Mouse (Mus musculus) lung, embryonic 15.5 days (tissue): ENCODE measurements at regions not wholly inside any gene's neighbourhood (a gene's known extent, or its start where the extent isn't known, plus 50 kb on each side); places are given as distances from the start of the nearest gene placed in this dataset.

Experiments
- ATAC-seq: fragments of 200-750 bp; cut with Nextera tagmentation; 2 replicates; pipeline ENCODE4 v1.8.0; 2017; ENCODE audit warnings: moderate number of reproducible peaks, borderline replicate concordance; ENCODE audit not compliant: low FRiP score, low TSS enrichment; ENCODE audit errors: extremely low read depth
- H3K27ac ChIP-seq: fragments of 300-500 bp; sonication (generic); 2 replicates; pipeline ENCODE4 v1.5.1; 2015; ENCODE audit warnings: moderate library complexity, mild to moderate bottlenecking, inconsistent platforms
- H3K27me3 ChIP-seq: fragments of 300-500 bp; sonication (generic); 2 replicates; pipeline ENCODE4 v1.6.1; 2015; ENCODE audit warnings: inconsistent platforms
- H3K36me3 ChIP-seq: fragments of 300-500 bp; sonication (generic); 2 replicates; pipeline ENCODE4 v1.6.1; 2015; ENCODE audit warnings: inconsistent platforms
- H3K4me1 ChIP-seq: fragments of 300-500 bp; sonication (generic); 2 replicates; pipeline ENCODE4 v1.6.1; 2015; ENCODE audit warnings: inconsistent platforms
- H3K4me2 ChIP-seq: fragments of 300-500 bp; sonication (generic); 2 replicates; pipeline ENCODE4 v1.6.1; 2015; ENCODE audit warnings: inconsistent platforms, mild to moderate bottlenecking, moderate library complexity
- H3K4me3 ChIP-seq: fragments of 300-500 bp; sonication (generic); 2 replicates; pipeline ENCODE4 v1.5.1; 2015; ENCODE audit warnings: mild to moderate bottlenecking, inconsistent platforms
- H3K9ac ChIP-seq: fragments of 300-500 bp; sonication (generic); 2 replicates; pipeline ENCODE4 v1.6.1; 2015; ENCODE audit warnings: inconsistent platforms
- H3K9me3 ChIP-seq: fragments of 300-500 bp; sonication (generic); 2 replicates; pipeline ENCODE4 v1.6.1; 2016; ENCODE audit warnings: inconsistent platforms
- WGBS: fragments of 180-500 bp; shearing (Covaris S2); methylation state at CpG from one replicate; pipeline ENCODE4 v1.1.7; 2015; 5-methylcytosine and 5-hydroxymethylcytosine counted together

DNA sequence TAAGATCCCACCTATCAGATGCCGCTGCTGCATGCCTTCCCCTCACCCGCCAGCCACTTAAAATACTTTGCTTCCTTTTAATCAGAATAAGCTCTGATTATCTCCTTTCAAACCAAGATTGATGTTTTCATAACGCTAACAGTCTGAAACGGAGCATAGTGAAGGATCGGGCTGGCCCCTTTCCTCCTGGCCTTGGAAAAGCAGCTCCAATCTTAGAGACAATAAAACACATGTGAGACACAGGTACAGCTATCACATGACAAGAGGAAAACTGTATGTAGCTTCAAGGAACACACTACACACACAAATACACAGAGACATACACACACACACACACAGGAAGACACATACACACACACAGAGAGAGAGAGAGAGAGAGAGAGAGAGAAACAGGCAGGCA, 165.3 kb upstream of the Rnf32 start:
- Histone ChIP-seq H3K4me2 (no peak overlapping the region), H3K27ac (no peak overlapping the region), H3K4me3 (no peak overlapping the region), H3K9me3 (no peaks in the 10 kb centered on the region), H3K9ac (no peak overlapping the region), H3K4me1 (no peaks in the 10 kb centered on the region), H3K27me3 (no peaks in the 10 kb centered on the region), H3K36me3 (no peaks in the 10 kb centered on the region)
- ATAC-seq = no peak
- 4% methylated on average over 5 of the region's 5 CpGs for WGBS

DNA sequence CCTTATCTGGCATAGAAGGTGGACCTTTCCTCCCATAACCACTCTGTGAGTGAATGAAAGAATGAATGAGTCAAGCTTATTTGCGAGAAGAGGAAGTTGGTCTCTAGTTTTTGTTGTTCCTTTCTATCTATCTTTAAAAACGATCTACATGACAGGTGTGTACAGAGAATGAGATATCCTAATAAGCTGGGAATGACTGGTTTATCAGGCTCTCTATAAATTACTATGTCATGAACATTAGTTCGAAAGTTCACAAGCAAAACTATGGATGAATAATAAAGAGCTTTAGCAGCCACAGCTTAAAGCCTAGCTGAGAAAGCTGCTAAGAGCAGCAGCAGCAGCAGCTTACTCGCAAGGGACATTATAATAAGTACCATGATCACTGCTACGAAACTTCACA, 165.8 kb upstream of the Rnf32 start:
- WGBS = 32% methylated on average over 5 of the region's 5 CpGs
- Histone ChIP-seq H3K27me3 (no peaks in the 10 kb centered on the region), H3K9ac (no peak overlapping the region), H3K4me1 (no peaks in the 10 kb centered on the region), H3K9me3 (no peaks in the 10 kb centered on the region), H3K36me3 (no peaks in the 10 kb centered on the region), H3K4me2 (no peak overlapping the region), H3K4me3 (no peak overlapping the region), H3K27ac (no peak overlapping the region)
- ATAC-seq = no peak

DNA sequence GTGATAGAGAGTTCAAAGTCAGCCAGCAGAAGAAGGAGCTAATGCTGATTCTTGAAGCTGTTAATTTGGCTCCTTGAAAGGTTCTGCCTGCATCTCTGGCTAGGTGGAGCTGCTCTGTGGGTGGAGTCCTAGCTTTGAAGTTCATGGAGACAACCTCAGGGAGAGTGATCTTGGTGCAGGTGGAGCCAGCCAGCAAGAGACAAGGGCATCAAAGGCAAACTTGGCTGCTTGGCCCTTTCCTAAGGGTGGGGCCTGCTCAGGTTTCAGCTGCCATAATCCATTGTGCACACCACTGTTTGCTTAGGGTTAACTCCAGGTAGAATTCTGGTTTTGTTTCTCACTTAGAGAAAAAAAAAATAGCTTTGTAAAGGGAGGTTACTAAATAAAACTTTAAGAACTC, 170.7 kb upstream of the Rnf32 start:
- H3K9me3 ChIP-seq = no peaks in the 10 kb centered on the region
- no peak overlapping the region for H3K9ac ChIP-seq
- no peak for ATAC-seq
- no peak overlapping the region for H3K27ac ChIP-seq
- H3K4me3 ChIP-seq = no peak overlapping the region
- H3K27me3 ChIP-seq = no peaks in the 10 kb centered on the region
- H3K4me2 ChIP-seq = no peak overlapping the region
- no peaks in the 10 kb centered on the region for H3K36me3 ChIP-seq
- no peaks in the 10 kb centered on the region for H3K4me1 ChIP-seq

DNA sequence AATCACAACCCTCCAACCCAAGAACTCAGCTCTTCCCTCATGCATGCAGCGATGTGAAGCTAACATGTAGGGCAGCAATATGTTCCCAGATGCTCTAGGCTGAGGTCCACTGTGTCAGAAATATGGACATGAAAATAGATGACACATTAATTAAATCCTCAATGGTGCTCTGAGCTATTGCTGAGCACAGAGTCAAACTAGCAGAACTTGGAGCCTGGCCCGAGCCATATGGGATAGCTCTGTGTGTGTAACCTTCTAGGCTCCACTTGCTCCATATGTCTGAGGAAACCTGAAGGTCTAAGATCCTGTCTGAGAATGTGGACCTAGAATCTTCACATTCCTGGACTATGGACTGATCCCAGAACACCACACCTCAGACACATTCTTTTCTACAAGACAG, 203.0 kb upstream of the Rnf32 start:
- H3K4me2 ChIP-seq = no peak overlapping the region
- H3K9me3 ChIP-seq = no peaks in the 10 kb centered on the region
- no peaks in the 10 kb centered on the region for H3K4me1 ChIP-seq
- no peak for ATAC-seq
- H3K27me3 ChIP-seq = no peaks in the 10 kb centered on the region
- no peak overlapping the region for H3K4me3 ChIP-seq
- no peaks in the 10 kb centered on the region for H3K36me3 ChIP-seq
- H3K27ac ChIP-seq = no peak overlapping the region
- H3K9ac ChIP-seq = no peak overlapping the region
- 72% methylated on average over 2 of the region's 2 CpGs for WGBS

- Histone ChIP-seq H3K36me3 (no peaks in the 10 kb centered on the region), H3K27me3 (no peaks in the 10 kb centered on the region), H3K27ac (no peak overlapping the region), H3K4me2 (no peak overlapping the region), H3K9ac (no peak overlapping the region), H3K4me3 (no peak overlapping the region), H3K9me3 (no peaks in the 10 kb centered on the region), H3K4me1 (no peaks in the 10 kb centered on the region)
- 23% methylated on average over 1 of the region's 1 CpGs for WGBS
- ATAC-seq = no peak
Observed at GRCm38 (mm10) chr5:28979932-28980331, 215.9 kb upstream of the Rnf32 start.

- WGBS = 75% methylated on average over 2 of the region's 2 CpGs
- Histone ChIP-seq H3K27ac (no peak overlapping the region), H3K27me3 (no peaks in the 10 kb centered on the region), H3K36me3 (no peaks in the 10 kb centered on the region), H3K9ac (no peak overlapping the region), H3K9me3 (no peaks in the 10 kb centered on the region), H3K4me1 (no peaks in the 10 kb centered on the region), H3K4me2 (no peak overlapping the region), H3K4me3 (no peak overlapping the region)
- ATAC-seq = no peak
Observed at GRCm38 (mm10) chr5:28970404-28970803, 225.4 kb upstream of the Rnf32 start.

- no peaks in the 10 kb centered on the region for H3K9me3 ChIP-seq
- H3K4me1 ChIP-seq = no peaks in the 10 kb centered on the region
Observed at GRCm38 (mm10) chr5:28955036-28955435, 240.8 kb upstream of the Rnf32 start.

GRCm38 (mm10) chr5:28947465-28947864, 248.3 kb upstream of the Rnf32 start:
- no peak overlapping the region for H3K4me3 ChIP-seq
- H3K9ac ChIP-seq = no peak overlapping the region
- no peaks in the 10 kb centered on the region for H3K27me3 ChIP-seq
- no peak for ATAC-seq
- no peak overlapping the region for H3K27ac ChIP-seq
- H3K9me3 ChIP-seq = no peaks in the 10 kb centered on the region
- no peaks in the 10 kb centered on the region for H3K36me3 ChIP-seq
- H3K4me1 ChIP-seq = peaks cover 11% of the 10 kb centered on the region; the same call in 1 of the 2 replicates
- 43% methylated on average over 4 of the region's 4 CpGs for whole genome bisulfite sequencing
- H3K4me2 ChIP-seq = no peak overlapping the region

More at GRCm38 (mm10) chr5:28955036-28955435, 240.8 kb upstream of the Rnf32 start:
- Histone ChIP-seq H3K9ac (no peak overlapping the region), H3K27ac (no peak overlapping the region), H3K27me3 (no peaks in the 10 kb centered on the region), H3K4me3 (no peak overlapping the region), H3K4me2 (no peak overlapping the region), H3K36me3 (no peaks in the 10 kb centered on the region)
- ATAC-seq = no peak

GRCm38 (mm10) chr5:28943571-28944316, 252.0 kb upstream of the Rnf32 start:
- ATAC-seq = no peak
- no peaks in the 10 kb centered on the region for H3K27me3 ChIP-seq
- no peak overlapping the region; the same call in 1 of the 2 replicates for H3K27ac ChIP-seq
- WGBS = 11% methylated on average over 13 of the region's 13 CpGs
- no peak overlapping the region for H3K4me3 ChIP-seq
- no peak overlapping the region for H3K4me2 ChIP-seq
- H3K4me1 ChIP-seq = peaks cover 11% of the 10 kb centered on the region; the same call in 1 of the 2 replicates
- no peaks in the 10 kb centered on the region for H3K9me3 ChIP-seq
- H3K9ac ChIP-seq = no peak overlapping the region
- no peaks in the 10 kb centered on the region for H3K36me3 ChIP-seq

DNA sequence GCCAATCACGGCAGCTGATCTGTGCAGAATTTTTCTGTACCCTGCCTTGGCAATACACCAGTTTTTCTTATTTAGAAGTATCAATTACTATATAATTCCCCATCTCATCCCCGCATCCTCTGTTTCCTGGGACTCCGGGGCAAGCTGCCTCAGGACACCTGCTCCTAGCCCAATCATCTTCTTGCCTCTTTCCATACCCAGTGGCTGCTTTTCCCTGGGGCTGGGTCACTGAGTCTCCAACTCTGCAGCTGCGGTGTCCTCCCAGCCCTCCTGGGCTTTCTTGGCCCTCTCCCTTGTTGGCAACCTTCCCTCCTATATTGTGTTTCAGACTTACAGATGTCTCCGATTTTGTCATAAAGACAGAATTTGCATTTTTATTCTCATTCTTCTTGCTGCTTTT, 254.8 kb upstream of the Rnf32 start:
- no peak overlapping the region for H3K4me2 ChIP-seq
- no peaks in the 10 kb centered on the region for H3K27me3 ChIP-seq
- no peaks in the 10 kb centered on the region for H3K9me3 ChIP-seq
- H3K9ac ChIP-seq = no peak overlapping the region
- 84% methylated on average over 5 of the region's 5 CpGs for WGBS
- H3K4me1 ChIP-seq = peaks cover 5% of the 10 kb centered on the region; the same call in 1 of the 2 replicates
- H3K36me3 ChIP-seq = no peaks in the 10 kb centered on the region
- no peak overlapping the region for H3K27ac ChIP-seq
- no peak overlapping the region for H3K4me3 ChIP-seq
- ATAC-seq = no peak

DNA sequence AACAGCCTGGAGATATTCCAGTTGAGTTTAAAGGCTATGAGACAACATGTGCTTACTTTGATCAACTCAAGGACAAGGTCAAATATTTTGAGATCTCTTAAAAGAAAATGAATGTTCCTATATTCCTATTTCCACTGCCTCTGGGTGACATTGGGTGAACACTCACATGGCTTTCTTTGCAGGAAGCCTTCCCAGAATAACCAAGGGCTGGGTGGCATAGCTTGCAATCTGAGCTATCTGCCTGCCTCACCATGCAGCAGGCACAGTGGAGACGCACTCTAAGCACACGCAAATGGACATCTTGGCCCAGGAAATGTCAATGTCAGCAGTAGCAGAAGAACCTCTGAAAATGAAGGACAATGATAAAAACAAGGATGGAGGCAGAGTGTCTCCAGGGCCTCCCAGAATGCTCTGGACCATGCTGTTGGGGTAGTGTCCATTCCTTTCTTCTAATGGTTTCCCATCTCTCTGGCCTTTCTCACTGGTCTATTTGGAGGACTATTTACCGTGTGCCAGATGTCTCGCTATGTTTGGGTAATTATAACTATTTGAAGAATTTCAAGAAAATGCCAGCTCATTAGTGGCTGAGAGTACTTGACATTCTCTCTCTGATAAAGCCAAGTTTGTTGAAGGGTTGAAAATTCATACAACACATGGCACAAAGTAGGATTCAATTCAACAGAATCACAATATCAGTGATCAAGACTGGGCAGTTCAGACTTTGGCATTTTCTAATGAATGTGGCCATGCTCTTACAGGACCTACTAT, 276.3 kb upstream of the Rnf32 start:
- 66% methylated on average over 4 of the region's 4 CpGs for WGBS
- H3K4me1 ChIP-seq = no peaks in the 10 kb centered on the region
- H3K4me3 ChIP-seq = no peak overlapping the region

GRCm38 (mm10) chr5:28904500-28904899, 291.3 kb upstream of the Rnf32 start:
- Histone ChIP-seq H3K9ac (no peak overlapping the region), H3K4me3 (no peak overlapping the region), H3K4me1 (no peaks in the 10 kb centered on the region), H3K27ac (no peak overlapping the region), H3K4me2 (no peak overlapping the region), H3K36me3 (no peaks in the 10 kb centered on the region), H3K9me3 (no peaks in the 10 kb centered on the region), H3K27me3 (no peaks in the 10 kb centered on the region)
- ATAC-seq = no peak
- WGBS = 50% methylated on average over 4 of the region's 4 CpGs

More for the DNA sequence above, 276.3 kb upstream of the Rnf32 start:
- H3K9me3 ChIP-seq = no peaks in the 10 kb centered on the region
- H3K9ac ChIP-seq = no peak overlapping the region
- no peaks in the 10 kb centered on the region for H3K36me3 ChIP-seq
- no peak overlapping the region for H3K4me2 ChIP-seq
- no peak overlapping the region for H3K27ac ChIP-seq
- H3K27me3 ChIP-seq = no peaks in the 10 kb centered on the region
- ATAC-seq = no peak
